Mouse (Mus musculus) midbrain, embryonic 11.5 days (tissue): ENCODE results near the gene Rnf43. TPM values are rescaled to one million over a fixed set of nuclear protein-coding genes. Genes with fewer than 3 reads are reported as not detected.
A peak's percentile ranks its signal among the peaks of the same experiment; 100 is the strongest.

Experiments
- ATAC-seq: fragments of 200-750 bp; cut with Nextera tagmentation; 2 replicates; pipeline ENCODE4 v1.8.0; 2017; ENCODE audit warnings: moderate TSS enrichment, moderate library complexity; ENCODE audit not compliant: low FRiP score
- DNase-seq: peaks from one replicate; pipeline ENCODE4 v3.0.0; 2015; ENCODE audit warnings: low spot score; ENCODE audit errors: missing footprints
- H3K27ac ChIP-seq: fragments of 300-500 bp; sonication (generic); 2 replicates; pipeline ENCODE4 v1.5.1; 2014; ENCODE audit warnings: low read depth, low read length
- H3K27me3 ChIP-seq: fragments of 300-500 bp; sonication (generic); 2 replicates; pipeline ENCODE4 v1.6.1; 2014; ENCODE audit warnings: mild to moderate bottlenecking, low read length, moderate library complexity, mixed read lengths; ENCODE audit not compliant: control insufficient read depth, insufficient read depth
- H3K36me3 ChIP-seq: fragments of 300-500 bp; sonication (generic); 2 replicates; pipeline ENCODE4 v1.6.1; 2014; ENCODE audit warnings: mild to moderate bottlenecking, low read length, moderate library complexity, mixed read lengths; ENCODE audit not compliant: control insufficient read depth, insufficient read depth
- H3K4me1 ChIP-seq: fragments of 300-500 bp; sonication (generic); 2 replicates; pipeline ENCODE4 v1.6.1; 2014; ENCODE audit warnings: low read length; ENCODE audit not compliant: control insufficient read depth, insufficient read depth
- H3K4me2 ChIP-seq: fragments of 300-500 bp; sonication (generic); 2 replicates; pipeline ENCODE4 v1.6.1; 2014; ENCODE audit warnings: mild to moderate bottlenecking, moderate library complexity
- H3K4me3 ChIP-seq: fragments of 300-500 bp; sonication (generic); 2 replicates; pipeline ENCODE4 v1.5.1; 2014; ENCODE audit warnings: low read depth, low read length
- H3K9ac ChIP-seq: fragments of 300-500 bp; sonication (generic); 2 replicates; pipeline ENCODE4 v1.6.1; 2014; ENCODE audit warnings: low read length
- H3K9me3 ChIP-seq: fragments of 300-500 bp; sonication (generic); 2 replicates; pipeline ENCODE4 v1.6.1; 2016; ENCODE audit warnings: low read length; ENCODE audit not compliant: control insufficient read depth
- WGBS: fragments of 180-500 bp; shearing (Covaris S2); extraction: QIAGEN DNeasy Blood & Tissue Kit; methylation state at CpG from one replicate; pipeline ENCODE4 v1.1.7; 2014; 5-methylcytosine and 5-hydroxymethylcytosine counted together
- polyA plus RNA-seq: library from polyadenylated mRNA; unstranded; fragments of >200 nt; fragmentation: Nextera tagmentation; extraction: Ambion mirVana; gene quantifications from 2 replicates; pipeline ENCODE4 v1.2.1, GENCODE M21; 2014

Gene Rnf43
- polyA plus RNA-seq, 1 experiment from 2014 or later, result 0.61 TPM

DNA sequence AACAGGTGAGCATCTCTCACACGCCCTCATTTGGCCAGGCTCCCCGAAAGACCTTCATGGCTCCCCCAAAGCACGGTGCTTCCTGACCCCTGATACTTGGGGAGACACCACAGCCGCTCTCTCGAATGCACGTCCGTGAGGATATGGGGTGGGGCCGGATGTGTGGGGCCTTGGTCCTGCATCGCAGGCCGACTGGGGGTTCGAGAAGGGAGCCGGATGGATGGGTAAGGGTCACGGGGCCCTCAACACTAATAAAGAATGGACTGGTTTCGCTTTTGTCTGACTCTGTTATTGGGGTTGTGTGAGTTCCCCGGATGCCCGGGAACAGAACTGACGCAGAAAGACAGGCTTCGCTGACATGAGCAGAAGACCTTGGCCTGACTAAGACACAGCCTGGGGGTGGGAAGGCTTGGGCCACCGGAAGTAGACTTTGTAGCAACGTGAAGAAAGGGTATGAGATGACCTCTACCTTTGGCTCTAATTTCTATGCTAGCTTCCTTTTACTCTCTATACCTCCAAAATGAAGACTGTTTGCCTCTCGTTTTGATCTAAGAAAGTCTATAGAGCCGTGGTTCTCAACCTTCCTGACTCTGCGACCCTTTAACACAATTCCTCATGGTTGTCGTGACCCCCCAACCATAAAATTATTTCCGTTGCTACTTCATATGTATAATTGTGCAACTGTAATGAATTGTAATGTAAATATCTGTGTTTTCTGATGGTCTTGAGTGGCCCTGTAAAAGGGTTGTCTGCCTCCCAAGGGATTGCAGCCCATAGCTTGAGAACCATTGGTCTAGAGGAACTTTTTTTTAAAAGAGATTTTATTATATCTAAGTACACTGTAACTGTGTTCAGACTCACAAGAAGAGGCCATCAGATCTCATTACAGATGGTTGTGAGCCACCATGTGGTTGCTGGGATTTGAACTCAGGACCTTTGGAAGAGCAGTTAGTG lies 94.8 kb downstream of the Rnf43 start:
- no peak for ATAC-seq

DNA sequence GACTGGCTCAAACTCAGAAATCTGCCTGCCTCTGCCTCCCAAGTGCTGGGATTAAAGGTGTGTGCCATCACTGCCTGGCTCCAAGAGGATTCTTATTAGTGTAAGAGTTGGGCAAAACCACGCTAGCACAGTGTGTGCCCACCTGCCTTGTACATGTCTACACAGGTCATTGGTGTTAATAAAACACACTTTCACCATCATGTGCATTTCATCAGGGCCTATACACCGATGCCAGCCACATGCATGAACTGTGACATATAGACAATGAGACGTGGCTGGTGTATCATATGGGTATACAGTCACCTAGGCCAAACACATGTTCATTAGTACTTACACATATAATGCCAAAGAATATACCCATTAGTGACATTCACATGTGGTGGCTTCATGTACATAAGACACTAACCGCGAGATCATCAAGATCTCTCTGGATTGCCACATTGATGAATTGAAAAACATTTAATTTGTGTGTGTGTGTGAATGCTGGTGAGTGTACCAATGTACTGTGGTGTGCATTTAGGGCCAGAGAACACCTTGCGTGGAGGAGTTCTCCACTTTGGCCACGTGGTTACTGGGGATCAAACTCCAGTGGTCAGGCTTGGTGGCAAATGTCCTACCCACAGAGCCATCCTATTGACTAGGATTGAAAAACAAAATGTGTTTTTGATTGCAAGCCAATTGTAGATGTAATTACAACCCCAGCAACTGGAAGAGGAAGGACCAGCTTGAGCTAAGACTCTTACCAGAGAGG lies 95.8 kb downstream of the Rnf43 start:
- peak; percentile 31 for DNase-seq

More for the DNA sequence above, 94.8 kb downstream of the Rnf43 start:
- no peak overlapping the region; the same call in 1 of the 2 replicates for H3K4me3 ChIP-seq
- no peak overlapping the region for H3K9ac ChIP-seq
- H3K36me3 ChIP-seq, result no peaks in the 10 kb centered on the region
- WGBS, result 86% methylated on average over 25 of the region's 25 CpGs
- H3K4me2 ChIP-seq, result no peak overlapping the region
- DNase-seq, result peak; percentile 81
- no peak overlapping the region for H3K27ac ChIP-seq
- H3K4me1 ChIP-seq, result peaks cover 7% of the 10 kb centered on the region
- H3K9me3 ChIP-seq, result no peaks in the 10 kb centered on the region
- peaks cover 20% of the 10 kb centered on the region for H3K27me3 ChIP-seq

DNA sequence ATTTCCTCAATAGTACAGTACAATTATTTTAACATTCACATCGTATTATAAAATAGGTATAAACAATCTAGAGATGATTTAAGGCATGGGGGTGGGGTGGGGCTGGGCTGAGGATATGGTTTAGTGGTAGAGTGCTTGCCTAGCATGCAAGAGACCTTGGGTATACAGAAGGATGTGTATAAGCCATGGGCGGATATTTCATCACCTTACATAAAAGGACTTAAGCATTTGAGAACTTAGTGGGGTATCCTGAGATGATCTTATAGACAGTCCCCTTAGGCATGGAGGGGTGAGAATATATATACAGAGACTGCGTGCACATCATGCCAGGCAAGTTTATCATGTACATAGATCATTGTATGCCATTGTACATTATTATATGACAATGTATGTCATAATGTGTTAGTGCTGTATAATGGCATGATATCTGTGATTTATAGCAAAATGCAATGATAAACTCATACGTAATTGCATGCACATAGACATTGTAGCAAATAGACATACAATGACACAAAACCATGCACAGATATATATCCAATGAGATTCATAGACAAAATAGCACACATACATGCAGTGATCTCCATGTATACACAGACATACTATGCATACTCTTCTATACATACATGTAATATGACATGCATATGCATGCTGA lies 96.6 kb downstream of the Rnf43 start:
- no peaks in the 10 kb centered on the region for H3K36me3 ChIP-seq
- DNase-seq, result peak; percentile 33
- H3K27ac ChIP-seq, result no peak overlapping the region
- peaks cover 19% of the 10 kb centered on the region for H3K4me1 ChIP-seq
- H3K9ac ChIP-seq, result no peak overlapping the region
- ATAC-seq, result no peak
- H3K4me3 ChIP-seq, result no peak overlapping the region
- H3K4me2 ChIP-seq, result no peak overlapping the region
- H3K27me3 ChIP-seq, result peaks cover 36% of the 10 kb centered on the region
- WGBS, result 78% methylated on average over 4 of the region's 4 CpGs
- no peaks in the 10 kb centered on the region for H3K9me3 ChIP-seq

More for the DNA sequence above, 95.8 kb downstream of the Rnf43 start:
- no peak overlapping the region for H3K27ac ChIP-seq
- H3K4me1 ChIP-seq, result peaks cover 11% of the 10 kb centered on the region
- no peaks in the 10 kb centered on the region for H3K36me3 ChIP-seq
- H3K4me2 ChIP-seq, result no peak overlapping the region
- 81% methylated on average over 7 of the region's 7 CpGs for WGBS
- no peak overlapping the region for H3K9ac ChIP-seq
- H3K9me3 ChIP-seq, result no peaks in the 10 kb centered on the region
- no peak for ATAC-seq
- no peak overlapping the region for H3K4me3 ChIP-seq
- H3K27me3 ChIP-seq, result peaks cover 30% of the 10 kb centered on the region

DNA sequence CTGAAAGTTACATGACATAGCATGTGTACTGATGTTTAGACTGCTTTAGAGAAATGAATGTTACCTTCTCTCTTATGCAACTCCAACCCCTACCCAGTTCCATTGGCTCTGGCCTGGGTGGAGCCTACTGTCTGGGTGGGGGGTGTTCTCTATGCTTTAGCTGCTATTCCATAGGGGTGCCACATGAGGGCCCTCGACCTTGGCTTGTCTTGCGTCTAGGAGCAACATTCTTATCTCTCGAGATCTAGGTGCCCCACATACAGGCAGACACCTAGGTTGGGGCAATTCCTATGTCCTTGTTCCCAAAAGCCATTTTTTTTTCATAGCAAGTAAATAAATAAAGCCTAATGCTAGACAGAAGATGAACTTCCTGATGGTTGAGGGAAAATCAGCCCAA lies 97.1 kb downstream of the Rnf43 start:
- 2% methylated on average over 3 of the region's 3 CpGs for WGBS
- Histone ChIP-seq H3K4me2 (peak overlapping the region; percentile 50), H3K9ac (no peak overlapping the region), H3K4me3 (no peak overlapping the region), H3K9me3 (no peaks in the 10 kb centered on the region), H3K4me1 (peaks cover 22% of the 10 kb centered on the region), H3K27me3 (peaks cover 37% of the 10 kb centered on the region), H3K27ac (no peak overlapping the region), H3K36me3 (no peaks in the 10 kb centered on the region)
- DNase-seq, result no peak
- no peak for ATAC-seq

DNA sequence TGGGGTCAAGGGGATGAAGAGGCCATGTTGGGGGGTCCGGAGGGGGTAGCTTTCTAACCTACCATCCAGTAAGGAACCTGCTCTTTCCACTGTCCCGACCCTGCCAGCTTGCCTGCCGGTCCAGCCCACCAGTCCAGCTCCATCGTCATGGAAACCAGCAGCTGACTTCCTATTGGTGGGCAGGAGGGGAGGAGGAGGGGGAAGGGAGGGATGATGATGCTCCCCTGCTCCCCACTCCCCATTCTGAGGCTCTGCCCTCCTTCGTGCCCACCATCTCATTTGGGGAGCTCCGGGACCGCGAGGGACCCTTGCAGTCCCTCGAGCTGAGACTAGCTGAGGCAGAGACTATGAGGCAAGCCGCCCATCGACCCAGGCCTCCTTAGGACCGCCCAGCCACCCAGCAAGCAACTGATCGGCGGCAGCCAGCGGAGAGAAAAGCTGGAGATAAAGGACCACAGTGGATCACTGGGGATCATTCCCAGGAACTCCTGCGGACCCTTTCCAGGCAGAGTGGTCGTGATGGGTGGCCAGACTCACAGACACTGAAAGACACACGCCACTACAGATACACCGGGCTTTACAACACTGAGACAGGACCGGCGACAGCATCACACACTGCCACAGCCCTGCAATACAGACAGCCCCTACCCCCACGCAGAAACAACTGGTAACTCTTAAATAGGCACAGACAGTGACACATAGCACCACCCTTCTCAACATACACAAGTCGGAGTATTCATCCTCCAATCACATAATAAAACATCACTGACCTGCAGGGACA lies 98.0 kb downstream of the Rnf43 start, which contains the start of gene Tspoap1:
TSS of gene Tspoap1 (plus strand) at position 241 of the 781 bp plus-strand sequence.
- Histone ChIP-seq H3K4me3 (peak within 1 kb of the TSS; percentile 32), H3K4me2 (peak within 1 kb of the TSS; percentile 50), H3K9me3 (no peaks in the 10 kb centered on the region), H3K4me1 (peaks cover 29% of the 10 kb centered on the region), H3K27me3 (peaks cover 44% of the 10 kb centered on the region), H3K36me3 (no peaks in the 10 kb centered on the region), H3K27ac (peak within 1 kb of the TSS; percentile 22; the same call in 1 of the 2 replicates), H3K9ac (peak within 1 kb of the TSS; percentile 60)
- DNase-seq (peak; percentile 94), ATAC-seq (peak; percentile 77)
- 4% methylated on average over 23 of the region's 23 CpGs for WGBS

DNA sequence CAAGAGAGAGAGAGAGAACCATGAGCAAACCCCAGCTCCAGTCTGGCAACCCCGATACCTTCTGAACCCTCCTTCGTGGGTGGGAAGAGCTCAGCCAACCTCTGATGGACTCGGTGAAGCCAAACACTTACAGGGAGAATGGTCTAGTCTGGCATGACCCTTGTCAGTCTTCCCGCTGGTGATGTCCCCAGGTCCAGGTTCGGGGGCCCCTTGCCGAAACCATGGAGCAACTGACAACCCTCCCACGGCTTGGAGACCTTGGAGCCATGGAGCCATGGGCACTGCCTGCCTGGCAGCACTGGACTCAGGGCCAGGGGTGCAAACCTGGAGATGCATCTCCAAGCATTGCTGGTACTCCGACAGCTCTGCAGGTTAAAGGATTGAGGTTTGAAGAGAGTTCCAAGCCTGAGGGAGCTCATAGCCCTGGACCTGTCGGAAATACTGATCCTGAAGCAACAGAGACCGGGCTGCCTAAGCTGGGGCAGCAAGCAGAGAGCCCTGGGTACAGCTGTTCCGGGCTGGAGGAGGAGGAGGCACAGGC lies 98.7 kb downstream of the Rnf43 start:
- no peaks in the 10 kb centered on the region for H3K36me3 ChIP-seq
- H3K9me3 ChIP-seq, result no peaks in the 10 kb centered on the region
- H3K4me2 ChIP-seq, result peak overlapping the region; percentile 50
- ATAC-seq (no peak), DNase-seq (peak; percentile 86)
- H3K27me3 ChIP-seq, result peaks cover 48% of the 10 kb centered on the region
- no peak overlapping the region for H3K9ac ChIP-seq
- H3K4me1 ChIP-seq, result peaks cover 29% of the 10 kb centered on the region
- WGBS, result 65% methylated on average over 11 of the region's 11 CpGs
- peak overlapping the region; percentile 32; the same call in 1 of the 2 replicates for H3K4me3 ChIP-seq
- no peak overlapping the region for H3K27ac ChIP-seq

DNA sequence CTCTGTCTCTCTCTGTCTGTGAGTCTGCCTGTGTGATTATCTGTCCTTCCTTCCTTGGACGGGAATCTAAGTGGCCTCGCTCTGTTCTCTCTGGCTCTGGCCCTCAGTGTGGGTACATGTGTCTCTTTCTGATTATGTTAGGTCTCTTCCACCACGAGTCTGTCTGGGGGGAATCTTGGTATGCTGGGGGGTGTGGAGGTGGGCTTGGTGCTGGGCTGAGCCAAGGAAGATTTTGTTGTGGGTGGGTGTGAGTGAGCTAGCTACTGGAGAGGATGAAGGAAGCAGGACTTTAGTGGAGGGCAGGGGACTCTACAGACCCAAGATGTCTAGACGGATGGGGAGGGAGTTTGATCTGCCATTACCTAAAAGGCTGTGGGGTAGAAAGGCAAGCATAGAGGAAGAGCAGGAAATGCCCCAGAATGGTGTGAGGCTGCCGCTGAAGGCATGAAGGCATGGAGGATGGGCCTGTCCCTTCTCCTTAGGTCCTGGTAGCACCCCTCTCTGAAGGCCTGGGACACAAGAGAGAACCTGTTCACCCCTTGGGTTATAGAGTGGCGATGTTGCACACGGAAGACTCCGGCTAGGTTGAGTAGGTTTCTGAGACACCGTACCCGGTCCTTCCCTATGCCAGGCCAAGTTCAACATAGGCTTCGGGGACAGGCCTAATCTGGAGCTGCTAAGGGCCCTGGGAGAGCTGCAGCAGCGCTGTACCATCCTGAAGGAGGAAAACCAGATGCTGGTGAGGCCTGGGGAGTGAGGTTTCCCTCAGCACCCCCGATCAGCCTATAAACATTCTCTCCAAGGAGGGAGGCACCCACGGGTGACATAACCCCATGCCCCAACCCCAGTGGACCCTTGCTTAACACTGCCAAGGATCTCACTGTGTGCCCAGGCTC lies 99.5 kb downstream of the Rnf43 start:
- 75% methylated on average over 14 of the region's 14 CpGs for WGBS
- no peak for ATAC-seq

More for the DNA sequence above, 99.5 kb downstream of the Rnf43 start:
- peak overlapping the region; percentile 98 for H3K4me2 ChIP-seq
- H3K36me3 ChIP-seq, result no peaks in the 10 kb centered on the region
- DNase-seq, result peak; percentile 82
- no peaks in the 10 kb centered on the region for H3K9me3 ChIP-seq
- H3K27me3 ChIP-seq, result peaks cover 48% of the 10 kb centered on the region
- H3K4me1 ChIP-seq, result peaks cover 29% of the 10 kb centered on the region
- no peak overlapping the region for H3K9ac ChIP-seq
- H3K4me3 ChIP-seq, result peak overlapping the region; percentile 9; the same call in 1 of the 2 replicates
- no peak overlapping the region for H3K27ac ChIP-seq
